Mouse (Mus musculus): ENCODE measurements at regions not wholly inside any gene's neighbourhood (a gene's known extent, or its start where the extent isn't known, plus 50 kb on each side); places are given as distances from the start of the nearest gene placed in this dataset.

- TF ChIP-seq CTCF (IDR thresholded peaks at IDR 0.05; ENCODE audit: low read depth) (no peak), EP300 (optimal IDR thresholded peaks at IDR 0.05) (no peak)
- H3K4me3 ChIP-seq (ENCODE audit: low read depth, low read length) = no peak overlapping the region
Observed at GRCm38 (mm10) chr9:111900196-111900595, 210.0 kb upstream of the Stac start.

GRCm38 (mm10) chr9:111897626-111898025, 207.5 kb upstream of the Stac start:
- WGBS = 74% methylated on average over 5 of the region's 5 CpGs
- TF ChIP-seq EP300 (optimal IDR thresholded peaks at IDR 0.05) = no peak
- TF ChIP-seq CTCF (IDR thresholded peaks at IDR 0.05; ENCODE audit: low read depth) = no peak
- no peak overlapping the region for H3K4me2 ChIP-seq (replicated peaks; ENCODE audit: low read depth)
- no peaks in the 10 kb centered on the region for H3K9me3 ChIP-seq (ENCODE audit: control insufficient read depth, low read length)
- DNase-seq (ENCODE audit: low spot score) (no peak), ATAC-seq (ENCODE audit: low FRiP score, low TSS enrichment) (no peak)
- H3K4me1 ChIP-seq (replicated peaks; ENCODE audit: control insufficient read depth, insufficient read depth) = no peaks in the 10 kb centered on the region
- H3K36me3 ChIP-seq (ENCODE audit: control insufficient read depth, insufficient read depth, low read length) = no peaks in the 10 kb centered on the region
- no peak overlapping the region for H3K27ac ChIP-seq (replicated peaks)
- H3K27me3 ChIP-seq (ENCODE audit: control insufficient read depth, insufficient read depth, low read length) = no peaks in the 10 kb centered on the region
- no peak overlapping the region for H3K4me3 ChIP-seq (ENCODE audit: low read depth, low read length)
- no peak overlapping the region for H3K9ac ChIP-seq (ENCODE audit: low read length)

More at GRCm38 (mm10) chr9:111900196-111900595, 210.0 kb upstream of the Stac start:
- Histone ChIP-seq H3K4me2 (replicated peaks; ENCODE audit: low read depth) (no peak overlapping the region), H3K27me3 (ENCODE audit: control insufficient read depth, insufficient read depth, low read length) (no peaks in the 10 kb centered on the region), H3K9ac (ENCODE audit: low read length) (no peak overlapping the region), H3K27ac (replicated peaks) (no peak overlapping the region), H3K9me3 (ENCODE audit: control insufficient read depth, low read length) (no peaks in the 10 kb centered on the region), H3K4me1 (replicated peaks; ENCODE audit: control insufficient read depth, insufficient read depth) (no peaks in the 10 kb centered on the region), H3K36me3 (ENCODE audit: control insufficient read depth, insufficient read depth, low read length) (no peaks in the 10 kb centered on the region)
- DNase-seq (ENCODE audit: low spot score) (no peak), ATAC-seq (ENCODE audit: low FRiP score, low TSS enrichment) (no peak)

GRCm38 (mm10) chr9:111879710-111880109, 189.6 kb upstream of the Stac start:
- ATAC-seq (ENCODE audit: low FRiP score, low TSS enrichment) (no peak), DNase-seq (ENCODE audit: low spot score) (no peak)
- Histone ChIP-seq H3K4me3 (ENCODE audit: low read depth, low read length) (no peak overlapping the region), H3K9me3 (ENCODE audit: control insufficient read depth, low read length) (no peaks in the 10 kb centered on the region), H3K9ac (ENCODE audit: low read length) (no peak overlapping the region), H3K4me1 (replicated peaks; ENCODE audit: control insufficient read depth, insufficient read depth) (no peaks in the 10 kb centered on the region), H3K36me3 (ENCODE audit: control insufficient read depth, insufficient read depth, low read length) (no peaks in the 10 kb centered on the region), H3K4me2 (replicated peaks; ENCODE audit: low read depth) (no peak overlapping the region), H3K27me3 (ENCODE audit: control insufficient read depth, insufficient read depth, low read length) (no peaks in the 10 kb centered on the region), H3K27ac (replicated peaks) (no peak overlapping the region)
- TF ChIP-seq EP300 (optimal IDR thresholded peaks at IDR 0.05) = no peak
- no peak for TF ChIP-seq CTCF (IDR thresholded peaks at IDR 0.05; ENCODE audit: low read depth)
- 70% methylated on average over 2 of the region's 2 CpGs for WGBS

GRCm38 (mm10) chr9:111876846-111877245, 186.7 kb upstream of the Stac start:
- no peak overlapping the region for H3K27ac ChIP-seq (replicated peaks)
- TF ChIP-seq EP300 (optimal IDR thresholded peaks at IDR 0.05) (no peak), CTCF (IDR thresholded peaks at IDR 0.05; ENCODE audit: low read depth) (no peak)
- no peaks in the 10 kb centered on the region for H3K9me3 ChIP-seq (ENCODE audit: control insufficient read depth, low read length)
- no peaks in the 10 kb centered on the region for H3K27me3 ChIP-seq (ENCODE audit: control insufficient read depth, insufficient read depth, low read length)
- no peak overlapping the region for H3K4me3 ChIP-seq (ENCODE audit: low read depth, low read length)
- no peaks in the 10 kb centered on the region for H3K36me3 ChIP-seq (ENCODE audit: control insufficient read depth, insufficient read depth, low read length)
- WGBS = 87% methylated on average over 5 of the region's 5 CpGs
- no peaks in the 10 kb centered on the region for H3K4me1 ChIP-seq (replicated peaks; ENCODE audit: control insufficient read depth, insufficient read depth)
- DNase-seq (ENCODE audit: low spot score) (no peak), ATAC-seq (ENCODE audit: low FRiP score, low TSS enrichment) (no peak)
- H3K4me2 ChIP-seq (replicated peaks; ENCODE audit: low read depth) = no peak overlapping the region
- no peak overlapping the region for H3K9ac ChIP-seq (ENCODE audit: low read length)

GRCm38 (mm10) chr9:111870466-111870865, 180.3 kb upstream of the Stac start:
- Histone ChIP-seq H3K9ac (ENCODE audit: low read length) (no peak overlapping the region), H3K4me1 (replicated peaks; ENCODE audit: control insufficient read depth, insufficient read depth) (no peaks in the 10 kb centered on the region), H3K9me3 (ENCODE audit: control insufficient read depth, low read length) (no peaks in the 10 kb centered on the region), H3K27ac (replicated peaks) (no peak overlapping the region), H3K4me2 (replicated peaks; ENCODE audit: low read depth) (no peak overlapping the region), H3K27me3 (ENCODE audit: control insufficient read depth, insufficient read depth, low read length) (no peaks in the 10 kb centered on the region), H3K36me3 (ENCODE audit: control insufficient read depth, insufficient read depth, low read length) (no peaks in the 10 kb centered on the region), H3K4me3 (ENCODE audit: low read depth, low read length) (no peak overlapping the region)
- no peak for ATAC-seq (ENCODE audit: low FRiP score, low TSS enrichment)
- WGBS = 78% methylated on average over 7 of the region's 7 CpGs
- TF ChIP-seq EP300 (optimal IDR thresholded peaks at IDR 0.05) = no peak
- TF ChIP-seq CTCF (IDR thresholded peaks at IDR 0.05; ENCODE audit: low read depth) = no peak
- DNase-seq (ENCODE audit: low spot score) = no peak

GRCm38 (mm10) chr9:111869801-111870382, 179.7 kb upstream of the Stac start:
- H3K4me1 ChIP-seq (replicated peaks; ENCODE audit: control insufficient read depth, insufficient read depth) = no peaks in the 10 kb centered on the region
- H3K9me3 ChIP-seq (ENCODE audit: control insufficient read depth, low read length) = no peaks in the 10 kb centered on the region
- H3K4me3 ChIP-seq (ENCODE audit: low read depth, low read length) = no peak overlapping the region
- no peaks in the 10 kb centered on the region for H3K36me3 ChIP-seq (ENCODE audit: control insufficient read depth, insufficient read depth, low read length)
- no peak overlapping the region for H3K9ac ChIP-seq (ENCODE audit: low read length)
- ATAC-seq (ENCODE audit: low FRiP score, low TSS enrichment) = no peak
- TF ChIP-seq CTCF (IDR thresholded peaks at IDR 0.05; ENCODE audit: low read depth) (no peak), EP300 (optimal IDR thresholded peaks at IDR 0.05) (no peak)
- H3K27ac ChIP-seq (replicated peaks) = no peak overlapping the region
- no peak for DNase-seq (ENCODE audit: low spot score)
- no peak overlapping the region for H3K4me2 ChIP-seq (replicated peaks; ENCODE audit: low read depth)
- WGBS = 61% methylated on average over 4 of the region's 4 CpGs
- no peaks in the 10 kb centered on the region for H3K27me3 ChIP-seq (ENCODE audit: control insufficient read depth, insufficient read depth, low read length)
